Mouse (Mus musculus) erythroblast, embryonic 14.5 days (primary cell): Measurements from ENCODE around the gene Aldh2.
"Not testable (repeated sequence)": the region's sequence is repeated elsewhere in the genome, so short reads cannot be mapped to it uniquely, and the experiment has no call there.

Source experiments
- GATA1 ChIP-seq: IDR thresholded peaks from 2 replicates; pipeline ENCODE4 v1.6.1; 2012; ENCODE audit warnings: low read length, inconsistent platforms, mixed read lengths
- TAL1 ChIP-seq: IDR thresholded peaks from 3 replicates; pipeline ENCODE4 v1.6.1; 2012; ENCODE audit warnings: low read length, inconsistent platforms, mixed read lengths

- TF ChIP-seq TAL1, GATA1: not testable (repeated sequence)
These were observed 21.3 kb upstream of the Aldh2 start for GRCm38 (mm10) chr5:121614921-121615320.
